Mouse (Mus musculus) cerebellum, adult 11-12 months (tissue): ENCODE data around the gene Cox17.

Experiments
- DNase-seq: peaks from one replicate; pipeline ENCODE4 v3.0.0; 2022

The Cox17 gene

GRCm38 (mm10) chr16:38350361-38350855, 3.6 kb downstream of the Cox17 start:
- no peak for DNase-seq

GRCm38 (mm10) chr16:38350939-38351338, 4.1 kb downstream of the Cox17 start:
- no peak for DNase-seq

DNA sequence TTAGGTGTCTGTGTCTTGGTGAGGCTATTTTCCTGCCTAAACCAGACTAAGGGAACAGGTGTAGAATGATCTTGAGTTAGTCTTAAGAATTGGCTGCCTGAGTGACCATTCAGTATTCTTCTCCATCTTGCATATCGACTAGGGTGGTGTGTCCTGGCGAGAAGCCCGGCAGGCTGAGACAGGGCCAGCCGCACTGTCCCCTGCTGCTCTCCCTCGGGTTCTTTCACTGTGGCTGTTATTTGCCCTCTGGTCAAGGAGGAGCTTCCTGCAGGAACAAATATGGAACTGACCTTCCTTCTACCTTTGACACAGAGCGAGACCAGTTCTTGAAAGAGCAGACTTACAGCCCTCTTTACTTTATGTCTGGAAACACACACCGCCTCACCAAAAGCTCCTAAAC, 5.2 kb downstream of the Cox17 start:
- DNase-seq, result no peak

GRCm38 (mm10) chr16:38352851-38353250, 6.1 kb downstream of the Cox17 start:
- no peak for DNase-seq

DNA sequence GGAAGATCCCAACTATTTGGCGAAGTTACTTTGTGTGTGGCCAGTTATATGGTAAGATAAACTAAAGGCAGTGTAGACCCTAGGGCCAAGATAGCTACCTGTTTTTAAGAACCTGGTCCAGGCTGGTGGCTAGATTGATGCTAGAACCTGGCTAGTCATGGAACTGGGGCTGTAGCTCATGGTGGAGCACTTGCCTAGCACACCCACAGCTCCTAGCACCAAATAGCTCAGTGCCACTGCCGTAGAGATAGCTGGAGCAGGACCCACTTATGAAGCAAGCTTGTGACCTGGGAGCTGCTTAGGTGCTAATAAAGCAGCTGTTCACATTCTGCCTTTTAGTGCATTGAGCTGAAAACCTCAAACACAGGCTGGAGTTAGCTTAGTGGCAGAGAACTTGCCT, 6.9 kb downstream of the Cox17 start:
- DNase-seq, result no peak

DNA sequence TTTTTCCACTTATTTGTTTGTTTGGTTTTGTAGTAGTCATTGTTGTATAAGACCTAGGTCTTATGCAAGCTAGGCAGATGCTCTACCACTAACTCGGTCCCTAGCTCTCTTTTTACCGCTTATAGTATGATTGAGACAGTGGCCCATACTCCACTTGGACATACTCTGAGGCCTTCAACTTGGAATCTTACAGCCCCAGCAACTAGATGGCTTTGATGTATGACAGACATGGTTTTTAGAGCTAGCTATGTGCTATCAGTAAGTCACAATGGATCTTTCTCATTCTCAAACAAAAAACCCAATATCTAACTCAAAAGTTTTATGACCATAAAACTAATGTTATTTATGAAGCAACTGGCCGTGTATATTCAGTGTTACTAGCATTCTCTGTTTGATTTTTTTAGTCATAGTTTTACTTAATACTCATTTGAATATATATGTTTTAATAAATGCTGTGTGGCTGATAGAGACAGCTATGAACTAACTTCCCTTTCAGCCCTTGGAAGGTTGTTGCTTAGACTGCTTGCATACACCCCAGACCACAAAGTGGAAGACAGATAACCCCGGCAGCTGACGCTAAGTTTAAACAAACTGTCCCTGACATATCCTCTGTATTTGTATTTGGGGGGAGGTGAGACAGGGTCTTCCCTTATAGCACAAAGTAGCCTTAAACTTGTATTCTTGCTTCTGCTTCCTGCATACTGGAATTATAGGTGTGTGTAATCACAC, 7.6 kb downstream of the Cox17 start:
- no peak for DNase-seq

DNA sequence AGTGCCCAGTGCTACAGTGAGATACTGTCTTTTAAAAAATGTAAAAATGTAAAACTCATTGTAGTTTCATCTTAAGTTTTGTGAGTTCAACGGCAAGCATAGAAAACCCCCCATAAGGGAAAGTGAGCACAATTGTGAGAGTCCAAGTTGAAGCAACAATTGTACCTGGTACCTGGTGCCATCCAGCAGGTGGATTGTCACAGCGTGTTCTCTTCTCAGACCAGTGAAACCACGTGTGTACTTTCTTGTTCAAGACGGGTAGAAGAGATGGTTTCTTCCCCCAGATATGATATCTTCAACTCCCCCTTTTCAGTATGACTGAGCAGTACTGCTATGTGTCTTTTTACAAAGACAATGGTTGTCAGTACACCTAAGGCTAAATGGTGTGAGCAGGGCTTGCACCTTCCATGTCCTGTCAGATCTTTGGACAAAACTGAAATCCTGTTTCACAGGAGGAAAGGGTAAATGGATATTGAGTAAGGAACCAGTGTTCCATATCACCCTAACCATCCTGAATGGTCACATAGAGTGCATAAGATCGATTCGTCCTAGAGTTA, 11.5 kb downstream of the Cox17 start:
- no peak for DNase-seq

GRCm38 (mm10) chr16:38359241-38359640, 12.4 kb downstream of the Cox17 start:
- no peak for DNase-seq

DNA sequence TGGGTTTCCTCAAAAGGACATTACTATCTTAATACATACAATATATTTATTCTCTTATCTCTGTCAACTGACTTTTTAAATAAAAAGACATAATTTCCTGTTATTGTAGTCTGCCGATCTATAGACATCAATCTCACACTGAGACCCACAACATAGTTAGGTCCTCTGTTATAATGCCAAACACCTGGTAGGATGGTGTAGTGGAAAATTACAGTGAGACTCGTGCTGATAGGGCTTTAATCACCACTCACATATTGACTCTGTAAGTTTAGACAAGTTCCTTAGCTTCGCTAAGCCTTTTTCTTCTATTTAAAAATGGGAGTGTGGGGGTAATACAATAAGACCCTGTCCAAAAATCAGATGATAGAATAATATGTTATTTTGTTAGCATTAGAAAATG, 13.1 kb downstream of the Cox17 start:
- DNase-seq, result no peak

DNA sequence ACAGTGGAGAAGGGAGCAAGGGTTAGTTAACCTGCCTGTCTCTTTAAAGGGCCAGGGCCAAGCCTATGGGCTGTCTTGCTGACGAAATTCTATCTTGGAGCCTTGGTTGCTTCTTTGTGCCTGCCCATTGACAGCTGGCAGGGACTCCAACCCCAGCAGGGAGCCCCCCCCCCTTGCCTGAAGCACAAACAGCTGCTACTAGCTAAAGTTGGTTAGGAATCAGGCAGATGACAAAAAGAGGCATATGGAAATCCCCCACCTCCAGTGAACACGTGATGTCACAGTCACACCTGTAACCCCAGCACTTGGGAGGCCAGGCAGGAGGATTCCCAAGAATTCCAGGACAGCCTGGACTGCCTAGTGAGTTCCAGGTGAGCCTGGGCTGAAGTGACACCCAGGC, 13.5 kb downstream of the Cox17 start:
- no peak for DNase-seq

- DNase-seq, result no peak
Observed at GRCm38 (mm10) chr16:38361933-38362332, 15.1 kb downstream of the Cox17 start, which contains the start of gene Popdc2. Popdc2 (plus strand) TSS chr16:38362209.

DNA sequence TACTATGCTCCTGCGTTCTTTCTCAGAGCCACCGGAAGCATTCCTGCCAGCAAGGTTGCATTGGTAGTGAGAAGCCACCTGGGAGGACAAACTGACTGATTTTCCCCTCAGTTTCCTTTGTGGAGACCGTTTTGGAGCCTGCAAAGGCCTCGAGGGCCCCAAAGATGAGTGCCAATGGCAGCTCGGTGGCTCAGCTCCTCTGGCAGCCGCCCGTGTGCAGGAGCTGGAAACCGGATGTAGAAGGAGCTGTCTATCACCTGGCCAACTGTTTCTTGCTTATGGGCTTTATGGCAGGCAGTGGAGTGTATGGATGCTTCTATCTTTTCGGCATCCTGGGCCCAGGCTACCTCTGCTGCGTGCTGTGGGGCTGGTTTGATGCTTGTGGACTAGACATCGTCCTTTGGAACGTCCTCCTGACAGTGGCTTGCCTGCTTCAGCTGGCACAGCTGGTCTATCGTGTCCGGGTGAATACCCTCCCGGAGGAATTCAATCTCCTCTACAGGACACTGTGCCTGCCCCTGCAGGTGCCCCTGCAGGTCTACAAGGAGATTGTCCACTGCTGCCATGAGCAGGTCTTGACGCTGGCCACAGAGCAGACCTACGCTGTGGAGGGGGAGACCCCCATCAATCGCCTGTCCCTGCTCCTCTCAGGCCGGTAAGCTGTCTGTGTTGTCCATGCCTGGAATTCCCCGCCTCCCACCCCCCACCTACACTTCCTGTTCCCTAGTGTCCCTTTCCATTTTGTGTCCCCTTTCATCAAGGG, 15.9 kb downstream of the Cox17 start:
- no peak for DNase-seq

- DNase-seq, result no peak
Observed at GRCm38 (mm10) chr16:38363256-38363595, 16.4 kb downstream of the Cox17 start.

DNA sequence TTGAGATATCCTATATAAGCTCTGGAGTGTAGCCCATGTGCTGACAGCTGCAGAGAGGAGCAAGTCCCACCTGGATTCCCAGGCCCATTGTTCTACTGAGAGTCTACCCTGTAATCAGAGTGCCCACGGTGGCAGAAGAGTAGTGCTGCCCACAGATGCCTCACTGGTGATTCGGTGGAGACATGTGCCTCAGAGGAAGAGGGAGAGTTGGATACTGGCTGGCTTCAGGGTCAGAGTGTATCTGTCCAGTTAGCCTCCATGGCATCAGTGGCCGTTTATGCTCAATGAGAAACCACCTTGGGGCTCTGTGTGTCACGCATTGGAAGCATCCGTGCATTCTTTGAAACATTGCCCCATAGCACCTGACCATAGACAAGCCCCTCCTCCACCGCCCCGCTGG, 16.9 kb downstream of the Cox17 start:
- DNase-seq, result no peak

GRCm38 (mm10) chr16:38365390-38365789, 18.6 kb downstream of the Cox17 start:
- no peak for DNase-seq

DNA sequence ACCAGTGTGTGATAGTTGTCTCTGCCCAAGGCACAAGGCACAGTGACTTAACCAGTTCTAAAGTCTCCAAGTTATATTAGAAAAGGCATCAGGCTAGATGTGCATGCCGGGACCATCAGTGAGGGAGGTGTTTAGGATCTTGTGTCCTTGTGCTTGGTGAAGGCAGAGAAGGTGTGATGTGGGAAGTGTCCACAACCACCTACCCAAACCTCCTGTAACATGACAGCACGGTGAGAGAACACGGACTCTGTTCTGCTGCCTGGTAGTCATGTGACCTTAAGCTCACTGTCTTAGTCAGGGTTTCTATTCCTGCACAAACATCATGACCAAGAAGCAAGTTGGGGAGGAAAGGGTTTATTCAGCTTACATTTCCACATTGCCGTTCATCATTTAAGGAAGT, 19.4 kb downstream of the Cox17 start:
- no peak for DNase-seq

DNA sequence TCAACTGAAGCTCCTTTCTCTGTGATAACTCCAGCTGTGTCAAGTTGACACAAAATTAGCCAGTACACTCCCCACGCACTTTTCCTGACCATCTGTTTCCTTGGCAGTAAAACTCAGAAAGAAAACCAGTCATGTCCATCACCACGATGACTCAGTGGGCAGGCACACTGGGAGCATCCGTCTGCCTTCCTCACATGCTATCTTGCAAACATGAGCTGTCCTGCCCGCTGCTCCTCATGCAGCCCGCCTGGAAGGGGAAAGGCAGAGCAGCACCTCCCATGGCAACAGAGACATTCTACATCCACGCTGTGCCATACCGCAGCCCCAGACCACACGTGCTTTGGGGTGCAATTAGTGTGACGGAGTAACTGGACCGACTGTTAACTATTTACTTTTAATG, 21.5 kb downstream of the Cox17 start:
- DNase-seq, result no peak

DNA sequence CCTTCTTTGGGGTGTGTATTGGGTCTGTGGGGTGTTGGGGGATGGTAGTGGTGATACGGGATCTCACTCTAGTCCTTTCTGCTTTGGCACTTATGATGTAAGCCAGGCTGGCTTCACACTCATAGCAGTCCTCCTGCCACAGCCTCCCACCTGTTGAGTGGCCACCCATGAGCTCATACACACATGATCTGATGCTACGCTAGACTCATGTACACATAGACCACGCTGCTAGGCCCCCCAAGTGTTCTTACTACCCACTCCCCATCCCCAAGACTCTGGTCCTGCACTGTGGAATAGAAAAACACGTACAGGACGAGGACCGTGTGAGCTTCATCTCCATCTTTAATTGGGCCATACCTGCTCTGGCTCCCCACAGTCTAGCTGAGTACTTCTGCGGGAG, 22.2 kb downstream of the Cox17 start:
- no peak for DNase-seq

DNA sequence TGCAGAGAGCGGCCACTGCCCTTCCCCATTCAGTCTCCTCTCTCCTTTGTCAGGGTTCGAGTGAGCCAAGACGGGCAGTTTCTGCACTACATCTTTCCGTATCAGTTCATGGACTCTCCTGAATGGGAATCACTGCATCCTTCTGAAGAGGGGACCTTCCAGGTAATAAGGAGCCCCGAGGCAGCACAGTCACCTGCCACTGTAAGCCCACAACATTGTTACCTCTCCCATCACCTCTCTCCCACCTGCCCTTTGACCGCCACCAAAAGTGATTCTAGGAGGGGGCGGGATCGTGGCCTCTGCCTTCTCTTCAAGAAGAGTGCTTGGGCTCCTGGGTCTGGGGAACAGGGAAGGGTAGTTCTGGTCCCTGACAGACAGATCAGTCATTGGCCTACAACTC, 22.6 kb downstream of the Cox17 start:
- DNase-seq, result no peak

DNA sequence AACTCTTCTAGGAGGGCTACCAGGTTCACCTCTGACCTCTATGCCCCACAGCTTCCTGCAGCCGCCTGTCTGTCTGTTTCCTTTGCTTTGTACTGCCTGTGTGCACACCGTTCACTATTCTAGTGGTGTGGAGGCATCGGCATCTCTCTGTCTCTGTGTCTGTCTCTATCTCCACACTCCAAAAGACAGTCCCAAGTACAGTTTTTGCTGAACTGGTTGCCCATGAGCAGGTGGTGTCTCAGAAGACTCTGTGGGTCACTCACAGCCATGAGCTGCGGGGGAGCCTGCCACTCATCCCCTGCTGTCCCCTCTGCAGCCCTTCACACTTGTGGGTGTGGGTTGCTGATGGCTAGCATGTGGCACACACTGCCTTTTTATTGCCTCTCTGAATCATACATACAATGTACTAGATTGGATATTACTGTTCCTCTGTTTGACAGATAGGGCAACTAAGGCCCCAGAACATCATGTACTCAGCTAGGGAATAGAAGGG, 23.2 kb downstream of the Cox17 start:
- no peak for DNase-seq

- no peak for DNase-seq
Observed at GRCm38 (mm10) chr16:38370633-38371374, 24.0 kb downstream of the Cox17 start.

DNA sequence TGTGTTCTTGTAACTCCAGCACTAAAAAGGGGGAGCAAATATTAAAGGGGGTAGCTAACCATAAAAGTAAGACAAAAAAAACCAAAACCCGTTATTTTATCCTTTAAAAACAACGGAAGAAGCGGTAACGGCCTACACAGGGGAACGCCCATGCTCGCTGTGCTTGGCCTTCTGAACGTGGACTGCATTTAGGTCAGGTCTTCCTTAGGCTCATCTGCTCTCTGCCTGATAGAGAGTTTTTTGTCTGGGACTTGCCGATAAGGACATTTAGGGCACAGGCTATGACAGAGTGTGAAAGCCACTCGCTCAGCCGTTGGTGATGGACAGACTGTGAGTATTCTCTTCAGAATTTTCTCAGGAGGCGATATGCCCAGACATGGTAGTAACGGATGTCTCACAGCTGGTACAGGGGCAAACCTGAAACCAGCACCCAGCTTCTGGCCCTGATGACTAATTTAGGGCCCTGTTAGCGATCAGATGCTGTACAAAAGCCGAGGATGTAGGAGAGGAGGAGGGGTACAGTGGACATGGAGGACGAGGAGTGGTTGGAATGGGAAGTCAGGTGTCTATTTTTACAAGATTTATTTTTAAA, 25.0 kb downstream of the Cox17 start:
- no peak for DNase-seq

DNA sequence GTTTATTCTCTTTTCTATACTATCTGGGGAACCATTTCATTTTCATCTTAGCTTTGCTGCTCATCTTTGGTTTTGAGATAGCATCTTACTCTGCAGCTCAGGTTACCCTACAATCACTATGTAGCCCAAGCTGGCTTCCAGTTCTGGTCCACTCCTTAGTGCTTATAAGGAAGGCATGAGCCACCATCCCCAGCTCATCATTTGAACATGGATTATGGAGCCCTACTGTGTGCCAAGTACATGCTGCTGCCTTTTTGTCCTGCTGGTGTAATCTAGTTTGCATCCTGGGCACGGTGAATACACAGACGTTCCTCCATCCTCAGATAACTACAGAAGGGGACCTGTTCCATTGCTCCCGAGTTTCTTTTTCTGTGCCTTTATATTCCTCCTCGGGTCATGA, 26.1 kb downstream of the Cox17 start:
- DNase-seq, result no peak
